Mouse (Mus musculus) olfactory bulb, adult 2 months (tissue): ENCODE measurements around the gene Ostc. TPM values are rescaled to one million over a fixed set of nuclear protein-coding genes. Genes with fewer than 3 reads are reported as not detected.

ENCODE experiments used
- H3K27ac ChIP-seq: fragments of 200-500 bp; 2 replicates; pipeline ENCODE4 v1.5.1; 2012; ENCODE audit warnings: low read depth, low read length; ENCODE audit not compliant: insufficient read depth
- H3K4me1 ChIP-seq: fragments of 200-500 bp; 2 replicates; pipeline ENCODE4 v1.6.1; 2012; ENCODE audit warnings: low read length; ENCODE audit not compliant: control insufficient read depth, insufficient read depth
- H3K4me3 ChIP-seq: fragments of 200-500 bp; 2 replicates; pipeline ENCODE4 v1.5.1; 2012; ENCODE audit warnings: mild to moderate bottlenecking, low read depth, low read length, moderate library complexity; ENCODE audit not compliant: insufficient read depth
- CTCF ChIP-seq: fragments of 200-500 bp; IDR thresholded peaks from 2 replicates; pipeline ENCODE4 v1.5.1; 2012; ENCODE audit warnings: low read depth, mild to moderate bottlenecking, low read length, moderate library complexity; ENCODE audit not compliant: insufficient read depth
- POLR2A ChIP-seq: fragments of 200-500 bp; IDR thresholded peaks from 2 replicates; pipeline ENCODE4 v1.6.1; 2012; ENCODE audit warnings: mild to moderate bottlenecking, low read depth, low read length, moderate library complexity; ENCODE audit not compliant: insufficient read depth
- WGBS: fragments of 180-500 bp; shearing (Covaris S2); methylation state at CpG from one replicate; pipeline ENCODE4 v1.1.7; 2018; 5-methylcytosine and 5-hydroxymethylcytosine counted together
- polyA plus RNA-seq: library from polyadenylated mRNA; stranded (reverse); fragments of >200 nt; gene quantifications from 2 replicates; pipeline ENCODE4 v1.2.4, GENCODE M21; 2012; ENCODE audit warnings: low replicate concordance; ENCODE audit not compliant: missing spikeins, insufficient read depth, insufficient read length

Gene Ostc
- polyA plus RNA-seq = not detected in 2 replicates

- under 1% methylated on average over 45 of the region's 45 CpGs for WGBS
- TF ChIP-seq CTCF (no peak), POLR2A (peak; percentile 98)
- Histone ChIP-seq H3K4me1 (peaks cover 4% of the 10 kb centered on the region; the same call in 1 of the 2 replicates), H3K27ac (no peak within 1 kb of the TSS; the same call in 1 of the 2 replicates), H3K4me3 (peak within 1 kb of the TSS; percentile 58)
These were observed at the start of gene Ostc for GRCm38 (mm10) chr3:130708967-130709924. Ostc (minus strand) TSS chr3:130709444.

GRCm38 (mm10) chr3:130758157-130758841, 49.1 kb upstream of the Ostc start:
- H3K4me3 ChIP-seq = no peak overlapping the region
- no peak overlapping the region for H3K27ac ChIP-seq
- TF ChIP-seq CTCF = no peak
- no peak for TF ChIP-seq POLR2A
- WGBS = 28% methylated on average over 15 of the region's 15 CpGs
- H3K4me1 ChIP-seq = no peaks in the 10 kb centered on the region

DNA sequence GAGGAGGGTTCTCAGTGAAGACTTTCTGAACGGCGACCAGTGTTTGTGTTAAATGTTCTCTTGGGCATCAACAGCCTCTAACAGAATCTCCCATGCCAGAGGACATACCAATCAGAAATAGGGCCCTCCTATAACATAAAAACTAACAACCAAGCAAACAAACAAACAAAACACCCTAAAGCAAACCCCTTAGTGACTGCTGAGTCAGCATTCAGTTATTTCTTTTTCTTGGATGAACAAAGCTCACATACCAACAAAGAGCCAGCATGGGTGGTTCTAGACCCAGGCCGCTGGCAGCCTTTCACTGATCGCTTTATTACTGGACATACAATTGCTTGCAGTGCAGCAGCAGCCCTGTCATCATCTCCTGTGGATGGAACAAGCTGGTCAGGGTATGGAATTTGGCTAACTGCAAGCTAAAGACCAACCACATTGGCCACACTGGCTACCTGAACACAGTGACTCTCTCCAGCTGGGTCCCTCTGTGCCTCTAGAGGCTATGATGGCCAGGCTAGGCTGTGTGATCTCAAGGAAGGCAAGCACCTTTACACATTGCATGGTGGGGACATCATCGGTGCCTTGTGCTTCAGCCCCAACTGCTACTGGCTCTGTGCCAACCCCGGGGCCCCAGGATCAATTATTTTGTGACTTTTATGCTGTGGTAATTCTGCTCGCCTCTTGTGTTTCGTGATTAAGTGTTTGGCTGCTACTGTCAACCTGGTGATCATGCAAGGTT, 48.0 kb upstream of the Ostc start:
- Histone ChIP-seq H3K4me1 (no peaks in the 10 kb centered on the region), H3K27ac (no peak overlapping the region), H3K4me3 (no peak overlapping the region)
- 66% methylated on average over 8 of the region's 8 CpGs for WGBS
- TF ChIP-seq CTCF (no peak), POLR2A (no peak)

- H3K4me1 ChIP-seq = no peaks in the 10 kb centered on the region
- H3K27ac ChIP-seq = no peak overlapping the region
- 92% methylated on average over 3 of the region's 3 CpGs for WGBS
- H3K4me3 ChIP-seq = no peak overlapping the region
- TF ChIP-seq CTCF (no peak), POLR2A (no peak)
These were observed 40.0 kb upstream of the Ostc start for GRCm38 (mm10) chr3:130749206-130749605.

DNA sequence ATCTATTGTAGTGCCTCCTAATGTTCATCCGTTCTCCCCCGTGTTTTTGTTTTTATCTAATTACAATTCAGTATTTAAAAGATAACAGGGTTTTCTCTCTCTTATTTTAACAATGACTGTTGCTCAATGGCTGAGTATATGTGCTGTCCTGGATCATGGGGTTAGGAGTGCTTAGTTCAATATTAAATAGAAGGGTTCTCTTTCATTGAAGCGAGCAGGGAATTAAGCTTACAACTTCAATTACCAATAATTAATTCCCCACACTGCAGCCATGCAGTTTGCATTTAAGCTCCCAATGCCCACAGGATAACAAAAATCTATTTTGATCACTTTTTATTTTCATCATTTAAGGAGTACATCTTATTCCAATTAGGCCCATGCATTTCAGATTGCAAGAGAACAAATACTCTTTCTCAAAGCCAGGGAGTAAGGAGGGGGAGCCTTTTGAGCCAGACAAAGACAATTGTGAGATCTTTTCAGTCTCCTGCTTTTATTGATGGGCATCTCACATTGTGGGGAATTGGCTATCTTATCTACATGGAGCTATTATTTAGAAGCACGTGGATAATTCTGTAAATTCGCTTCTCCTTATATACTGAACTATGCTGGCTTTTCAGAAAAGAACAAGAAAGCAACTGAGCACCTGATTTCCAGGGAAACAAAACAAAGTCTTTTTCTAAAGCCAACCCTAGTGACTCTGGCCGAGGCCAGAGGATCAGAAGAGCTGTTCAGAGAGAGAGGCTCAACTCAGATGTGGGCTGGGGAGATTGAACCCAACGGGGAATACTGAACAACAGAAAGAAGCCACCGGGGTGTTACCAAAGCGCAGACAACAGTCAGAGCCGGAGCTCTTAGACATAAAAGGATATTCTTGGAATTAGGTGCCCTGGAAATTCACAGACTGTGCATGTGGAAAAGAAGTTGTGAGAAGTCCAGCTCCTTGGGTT, 37.7 kb upstream of the Ostc start:
- 32% methylated on average over 10 of the region's 10 CpGs for WGBS
- TF ChIP-seq CTCF (no peak), POLR2A (no peak)
- H3K27ac ChIP-seq = no peak overlapping the region
- no peaks in the 10 kb centered on the region for H3K4me1 ChIP-seq
- H3K4me3 ChIP-seq = no peak overlapping the region

- Histone ChIP-seq H3K4me1 (no peaks in the 10 kb centered on the region), H3K27ac (no peak overlapping the region), H3K4me3 (no peak overlapping the region)
- 38% methylated on average over 21 of the region's 21 CpGs for WGBS
- TF ChIP-seq POLR2A (no peak), CTCF (no peak)
These were observed 28.6 kb upstream of the Ostc start for GRCm38 (mm10) chr3:130737652-130738361.

GRCm38 (mm10) chr3:130736758-130737157, 27.5 kb upstream of the Ostc start:
- no peak overlapping the region for H3K4me3 ChIP-seq

More at GRCm38 (mm10) chr3:130736758-130737157, 27.5 kb upstream of the Ostc start:
- WGBS = 45% methylated on average over 4 of the region's 4 CpGs
- H3K4me1 ChIP-seq = no peaks in the 10 kb centered on the region
- no peak for TF ChIP-seq POLR2A
- no peak for TF ChIP-seq CTCF
- no peak overlapping the region for H3K27ac ChIP-seq
